Mouse (Mus musculus): ENCODE data around the gene Foxk2.

The Foxk2 gene

GRCm38 (mm10) chr11:121259160-121260100 lies at the start of gene Foxk2:
Gene Foxk2 (plus strand): TSS chr11:121259990.
- peak; percentile 86 for DNase-seq (ENCODE audit: extremely low spot score, low spot score)

GRCm38 (mm10) chr11:121216831-121217230 lies 43.0 kb upstream of the Foxk2 start:
- DNase-seq (ENCODE audit: extremely low spot score, low spot score) = no peak

GRCm38 (mm10) chr11:121219776-121220175 lies 40.0 kb upstream of the Foxk2 start:
- no peak for DNase-seq (ENCODE audit: extremely low spot score, low spot score)

GRCm38 (mm10) chr11:121220771-121221170 lies 39.0 kb upstream of the Foxk2 start:
- no peak for DNase-seq (ENCODE audit: extremely low spot score, low spot score)

GRCm38 (mm10) chr11:121221321-121222010 lies 38.3 kb upstream of the Foxk2 start:
- DNase-seq (ENCODE audit: extremely low spot score, low spot score) = no peak

- DNase-seq (ENCODE audit: extremely low spot score, low spot score) = peak; percentile 20
These were observed 31.4 kb upstream of the Foxk2 start for GRCm38 (mm10) chr11:121228129-121229017.

GRCm38 (mm10) chr11:121229018-121229439 lies 30.8 kb upstream of the Foxk2 start, which contains the start of gene Cybc1:
Gene Cybc1 (minus strand): TSS chr11:121229322.
- peak; percentile 74 for DNase-seq (ENCODE audit: extremely low spot score, low spot score)

- DNase-seq (ENCODE audit: extremely low spot score, low spot score) = no peak
These were observed 28.6 kb upstream of the Foxk2 start for GRCm38 (mm10) chr11:121231191-121231590.

- no peak for DNase-seq (ENCODE audit: extremely low spot score, low spot score)
These were observed 28.0 kb upstream of the Foxk2 start for GRCm38 (mm10) chr11:121231628-121232291.

GRCm38 (mm10) chr11:121232706-121233105 lies 27.1 kb upstream of the Foxk2 start:
- DNase-seq (ENCODE audit: extremely low spot score, low spot score) = no peak

GRCm38 (mm10) chr11:121235475-121236238 lies 24.1 kb upstream of the Foxk2 start:
- peak; percentile 33 for DNase-seq (ENCODE audit: extremely low spot score, low spot score)

GRCm38 (mm10) chr11:121236564-121237344 lies 23.0 kb upstream of the Foxk2 start, which contains the start of gene Narf:
Gene Narf (plus strand): TSS chr11:121237253.
- peak; percentile 99 for DNase-seq (ENCODE audit: extremely low spot score, low spot score)

- DNase-seq (ENCODE audit: extremely low spot score, low spot score) = no peak
These were observed 22.3 kb upstream of the Foxk2 start for GRCm38 (mm10) chr11:121237345-121238128.

GRCm38 (mm10) chr11:121239669-121240068 lies 20.1 kb upstream of the Foxk2 start:
- DNase-seq (ENCODE audit: extremely low spot score, low spot score) = no peak

GRCm38 (mm10) chr11:121250196-121250595 lies 9.6 kb upstream of the Foxk2 start:
- DNase-seq (ENCODE audit: extremely low spot score, low spot score) = no peak

- DNase-seq (ENCODE audit: extremely low spot score, low spot score) = peak; percentile 52
These were observed 569 bp downstream of the Foxk2 start for GRCm38 (mm10) chr11:121260211-121260906.

- no peak for DNase-seq (ENCODE audit: extremely low spot score, low spot score)
These were observed 1.3 kb downstream of the Foxk2 start for GRCm38 (mm10) chr11:121261074-121261473.

- DNase-seq (ENCODE audit: extremely low spot score, low spot score) = no peak
These were observed 17.7 kb downstream of the Foxk2 start for GRCm38 (mm10) chr11:121277516-121277915.
